Comparison of ENCODE assay signal across 8 mouse cellular contexts in genomic region chr9:100642186-100642839, GRCm38 (mm10). TPM values are rescaled to one million over a fixed set of nuclear protein-coding genes. Genes with fewer than 3 reads are reported as not detected.
DNase-seq lines count a peak whose midpoint lies in the region; ATAC-seq and TF ChIP-seq lines count a peak whose summit lies in the region.

No protein-coding gene starts in this region.

- H3K9me3 ChIP-seq in ES-E14 (ENCODE audit: control insufficient read depth, insufficient read depth, low read depth, low read length): no peaks in the 10 kb centered on the region
- H3K9me3 ChIP-seq in embryonic facial prominence, embryonic 10.5 days: no peaks in the 10 kb centered on the region
- H3K9me3 ChIP-seq in hindbrain, embryonic 14.5 days (ENCODE audit: control insufficient read depth, low read length): no peaks in the 10 kb centered on the region
- H3K9me3 ChIP-seq in liver, embryonic 14.5 days (ENCODE audit: control insufficient read depth, low read length): no peaks in the 10 kb centered on the region

- no peak for TF ChIP-seq CTCF in liver, embryonic 14.5 days (IDR thresholded peaks at IDR 0.05; ENCODE audit: low read depth)

- intact Hi-C loops in left cerebral cortex, postnatal 4 days (cut with DNase I): loop anchor here (2.0 to 10.0 kb wide), 6 partner anchors 120 to 515 kb away; partner anchors contain the start of genes Msl2 and Pccb

- peak overlapping the region; percentile 89 for H3K27ac ChIP-seq in ES-E14 (ENCODE audit: insufficient read depth, low read depth, low read length, poor library complexity, severe bottlenecking)
- peak overlapping the region; percentile 99 for H3K27ac ChIP-seq in embryonic facial prominence, embryonic 10.5 days (replicated peaks)
- peak overlapping the region; percentile 100 for H3K27ac ChIP-seq in hindbrain, embryonic 14.5 days
- H3K27ac ChIP-seq in liver, embryonic 14.5 days: peak overlapping the region; percentile 94

- 2% methylated on average over 16 of the region's 16 CpGs for WGBS in embryonic facial prominence, embryonic 10.5 days
- WGBS in hindbrain, embryonic 14.5 days: 1% methylated on average over 16 of the region's 16 CpGs
- WGBS in liver, embryonic 14.5 days (ENCODE audit: insufficient replicate concordance): 1% methylated on average over 16 of the region's 16 CpGs

- H3K4me2 ChIP-seq in hindbrain, embryonic 14.5 days (replicated peaks): peak overlapping the region; percentile 78
- H3K4me2 ChIP-seq in liver, embryonic 14.5 days (ENCODE audit: low read depth): peak overlapping the region; percentile 99

- 0 out of 2 replicates have a peak, but pooled peaks have one; percentile 15 for TF ChIP-seq EP300 in liver, embryonic 14.5 days (IDR thresholded peaks at IDR 0.05; ENCODE audit: low read depth)

- peak overlapping the region; percentile 84 to 88 for H3K4me3 ChIP-seq in ES-E14 (ENCODE audit: insufficient read depth in 1 of 2, low read depth in 1 of 2, low read length in 2 of 2, poor library complexity in 1 of 2, severe bottlenecking in 1 of 2)
- H3K4me3 ChIP-seq in embryonic facial prominence, embryonic 10.5 days: peak overlapping the region; percentile 90
- peak overlapping the region; percentile 92 for H3K4me3 ChIP-seq in hindbrain, embryonic 14.5 days (replicated peaks; ENCODE audit: low read length)
- H3K4me3 ChIP-seq in liver, embryonic 14.5 days (ENCODE audit: insufficient read depth in 1 of 2, low read depth in 2 of 2, low read length in 2 of 2): peak overlapping the region; percentile 92 to 97

- DNase-seq in left cerebral cortex, adult 9 months (ENCODE audit: low spot score in 2 of 2): peak; percentile 15 to 27
- no peak for DNase-seq in left cerebral cortex, postnatal 4 days
- no peak for DNase-seq in ES-E14 (ENCODE audit: low read depth, low spot score)
- DNase-seq in embryonic facial prominence, embryonic 10.5 days (ENCODE audit: low spot score): no peak
- peak; percentile 61 for DNase-seq in hindbrain, embryonic 14.5 days (ENCODE audit: low spot score)
- peak in 2 of 3 experiments; percentile 13 to 26 for DNase-seq in liver, embryonic 14.5 days (ENCODE audit: low read depth in 3 of 3, low spot score in 3 of 3)
- no peak for DNase-seq in adrenal gland, adult (ENCODE audit: inconsistent age in 2 of 2, low spot score in 1 of 2)
- DNase-seq in thymus, postnatal 0 days (ENCODE audit: low spot score): no peak

- H3K27me3 ChIP-seq in embryonic facial prominence, embryonic 10.5 days (replicated peaks; ENCODE audit: low read depth, poor library complexity, severe bottlenecking): no peaks in the 10 kb centered on the region
- H3K27me3 ChIP-seq in hindbrain, embryonic 14.5 days (ENCODE audit: control insufficient read depth, insufficient read depth, low read length): no peaks in the 10 kb centered on the region
- no peaks in the 10 kb centered on the region for H3K27me3 ChIP-seq in liver, embryonic 14.5 days (ENCODE audit: control insufficient read depth, insufficient read depth, low read length)

- H3K9ac ChIP-seq in ES-E14 (ENCODE audit: insufficient read depth, low read depth, low read length, poor library complexity, severe bottlenecking): peak overlapping the region; percentile 76
- H3K9ac ChIP-seq in hindbrain, embryonic 14.5 days: peak overlapping the region; percentile 89
- H3K9ac ChIP-seq in liver, embryonic 14.5 days (replicated peaks): peak overlapping the region; percentile 76

- in situ Hi-C loops in ES-E14 (cut with MboI; ENCODE audit: low sequenced_read_pairs in 2 of 2, unreplicated experiment in 2 of 2): no loop called here

- no peaks in the 10 kb centered on the region for H3K36me3 ChIP-seq in ES-E14 (ENCODE audit: control insufficient read depth, insufficient read depth, low read length, poor library complexity, severe bottlenecking)
- no peaks in the 10 kb centered on the region for H3K36me3 ChIP-seq in embryonic facial prominence, embryonic 10.5 days (replicated peaks)
- no peaks in the 10 kb centered on the region for H3K36me3 ChIP-seq in hindbrain, embryonic 14.5 days (replicated peaks; ENCODE audit: control insufficient read depth, insufficient read depth)
- H3K36me3 ChIP-seq in liver, embryonic 14.5 days (replicated peaks; ENCODE audit: control insufficient read depth, insufficient read depth, low read depth): no peaks in the 10 kb centered on the region

- peaks cover 10 to 12% of the 10 kb centered on the region in 2 experiments for H3K4me1 ChIP-seq in ES-E14 (ENCODE audit: control insufficient read depth in 2 of 2, insufficient read depth in 2 of 2, low read length in 2 of 2, poor library complexity in 1 of 2)
- H3K4me1 ChIP-seq in embryonic facial prominence, embryonic 10.5 days: peaks cover 36% of the 10 kb centered on the region
- H3K4me1 ChIP-seq in hindbrain, embryonic 14.5 days (replicated peaks; ENCODE audit: control insufficient read depth, insufficient read depth, low read length): peaks cover 32% of the 10 kb centered on the region
- H3K4me1 ChIP-seq in liver, embryonic 14.5 days (replicated peaks; ENCODE audit: control insufficient read depth in 2 of 2, insufficient read depth in 2 of 2, low read length in 1 of 2): peaks cover 11 to 19% of the 10 kb centered on the region in 2 experiments

- no peak for ATAC-seq in hindbrain, embryonic 14.5 days (ENCODE audit: low FRiP score)
- ATAC-seq in liver, embryonic 14.5 days (ENCODE audit: insufficient read depth): no peak

TF ChIP-seq in ES-E14, 5 proteins besides CTCF, POLR2A, EP300 and RAD21:
- TF ChIP-seq CHD2 (IDR thresholded peaks at IDR 0.05; ENCODE audit: low read depth, low read length): no peak
- TF ChIP-seq ZC3H11A (IDR thresholded peaks at IDR 0.05; ENCODE audit: borderline replicate concordance, low read depth, low read length): no peak
- TF ChIP-seq MAFK (IDR thresholded peaks at IDR 0.05; ENCODE audit: insufficient read depth, low read depth, low read length): 0 out of 2 replicates have a peak, but pooled peaks have one; percentile 17
- 0 out of 2 replicates have a peak, but pooled peaks have one; percentile 12 for TF ChIP-seq HCFC1 (IDR thresholded peaks at IDR 0.05; ENCODE audit: borderline replicate concordance, insufficient read depth, low read length)
- no peak for TF ChIP-seq ZNF384 (IDR thresholded peaks at IDR 0.05; ENCODE audit: low read depth, low read length)

RNA-seq across cellular contexts. Expression of gene Stag1, which starts 44.7 kb away (rescaled TPM):
- 10 to 100 TPM; 45.8 to 55.4 TPM for total RNA-seq in left cerebral cortex, postnatal 4 days (2021)
- 34.1 and 47.9 TPM in 2 replicates for total RNA-seq in ES-E14 (2012; rRNA removed)
- 60.1 and 61.2 TPM in 2 replicates for polyA plus RNA-seq in embryonic facial prominence, embryonic 10.5 days (2016; fragmentation: Nextera tagmentation; extraction: Ambion mirVana)
- 30.9 and 39.5 TPM in 2 replicates for polyA plus RNA-seq in hindbrain, embryonic 14.5 days (2014; fragmentation: Nextera tagmentation; extraction: Ambion mirVana)
- polyA plus RNA-seq in liver, embryonic 14.5 days (2012; rRNA removed): 6.0 and 11.6 TPM in 2 replicates
- 17.0 and 18.2 TPM in 2 replicates for polyA plus RNA-seq in liver, embryonic 14.5 days (2014; fragmentation: Nextera tagmentation; extraction: Ambion mirVana)
- polyA plus RNA-seq in thymus, postnatal 0 days (2015; fragmentation: Nextera tagmentation; extraction: Ambion mirVana): 72.9 and 82.1 TPM in 2 replicates

Comparison
In these comparisons a context has a peak if more than half of its experiments do, and no peak if none do; other contexts are left out.
1. DNase-seq: peak in left cerebral cortex, adult 9 months (2 of 2), hindbrain, embryonic 14.5 days (single experiment) and liver, embryonic 14.5 days (2 of 3); none in left cerebral cortex, postnatal 4 days (single experiment), ES-E14 (single experiment), embryonic facial prominence, embryonic 10.5 days (single experiment), adrenal gland, adult (0 of 2) and thymus, postnatal 0 days (single experiment).
2. Peak in every context shown above with its lines, with median percentiles within 50 percentile points of each other: H3K27ac ChIP-seq, H3K4me3 ChIP-seq and H3K9ac ChIP-seq.